Mouse (Mus musculus) liver, embryonic 12.5 days (tissue): ENCODE results near the gene Rtp4. TPM values are rescaled to one million over a fixed set of nuclear protein-coding genes. Genes with fewer than 3 reads are reported as not detected.

Source experiments
- polyA plus RNA-seq: library from polyadenylated mRNA; unstranded; fragments of >200 nt; fragmentation: Nextera tagmentation; extraction: Ambion mirVana; gene quantifications from 2 replicates; pipeline ENCODE4 v1.2.1, GENCODE M21; 2016

The Rtp4 gene
- polyA plus RNA-seq, 1 experiment from 2014 or later: 4.3 TPM

Other genes with a start within 250 kb of the Rtp4 start
- gene Rtp1, start 91.2 kb upstream of the Rtp4 start, polyA plus RNA-seq: not detected in 2 replicates
- 19.1 and 21.4 TPM in 2 replicates for gene Masp1, start 524 bp downstream of the Rtp4 start, polyA plus RNA-seq